Mouse (Mus musculus) heart, adult 18-20 months (tissue): Measurements from ENCODE around the gene Ccdc51. TPM values are rescaled to one million over a fixed set of nuclear protein-coding genes. Genes with fewer than 3 reads are reported as not detected.

Source experiments
- DNase-seq, 2 experiments: peaks; one replicate each; pipeline ENCODE4 v3.0.0; 2021 to 2022; ENCODE audit warnings: mixed read lengths in 1 of 2
- total RNA-seq, 2 experiments: library from RNA; stranded (reverse); gene quantifications; 2 replicates each; pipeline ENCODE4 v1.2.3; 2021

Ccdc51 gene
- total RNA-seq, 2 experiments from 2014 or later = 11.4 to 14.3 TPM

DNA sequence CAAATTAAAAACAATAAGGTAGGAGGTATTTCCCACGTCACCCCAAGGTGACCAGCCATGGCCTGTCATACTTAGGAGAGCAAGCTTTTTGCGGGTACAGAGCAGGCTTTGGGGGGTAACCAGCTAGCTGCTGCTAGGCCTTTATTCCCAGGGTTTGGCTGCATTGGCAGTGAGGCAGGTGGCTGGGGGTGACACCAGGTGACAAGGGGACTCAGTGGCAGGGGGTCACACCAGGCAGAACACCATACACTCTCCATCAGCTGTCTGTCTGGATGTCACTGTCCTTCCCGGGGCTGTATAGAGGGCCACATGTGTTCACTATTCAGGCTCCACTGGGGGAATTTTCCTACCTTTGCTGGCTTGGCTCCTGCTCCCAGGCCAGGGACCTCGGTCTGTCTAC lies 25.4 kb upstream of the Ccdc51 start:
- no peak for DNase-seq

DNA sequence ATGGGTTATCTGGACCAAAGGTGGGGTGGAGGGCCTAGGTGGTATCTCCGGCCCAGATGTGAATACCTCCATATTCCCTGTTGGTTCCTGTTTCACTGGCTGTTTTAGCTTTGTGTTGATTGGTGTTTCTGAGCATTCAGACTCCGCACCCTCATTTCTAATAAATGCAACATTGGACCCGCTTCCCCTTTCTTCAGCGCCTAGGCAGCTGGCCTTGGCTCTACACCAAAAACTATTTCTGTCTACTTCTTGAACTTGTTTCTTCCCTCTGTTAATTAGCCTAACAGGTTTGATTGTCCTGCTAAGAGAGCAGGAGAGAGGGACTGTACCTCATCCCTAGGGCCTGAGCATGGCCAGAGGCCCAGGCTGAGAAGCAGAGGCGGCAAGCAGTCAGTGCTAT lies 24.8 kb upstream of the Ccdc51 start:
- DNase-seq = peak in 1 of 2 experiments; percentile 60

DNA sequence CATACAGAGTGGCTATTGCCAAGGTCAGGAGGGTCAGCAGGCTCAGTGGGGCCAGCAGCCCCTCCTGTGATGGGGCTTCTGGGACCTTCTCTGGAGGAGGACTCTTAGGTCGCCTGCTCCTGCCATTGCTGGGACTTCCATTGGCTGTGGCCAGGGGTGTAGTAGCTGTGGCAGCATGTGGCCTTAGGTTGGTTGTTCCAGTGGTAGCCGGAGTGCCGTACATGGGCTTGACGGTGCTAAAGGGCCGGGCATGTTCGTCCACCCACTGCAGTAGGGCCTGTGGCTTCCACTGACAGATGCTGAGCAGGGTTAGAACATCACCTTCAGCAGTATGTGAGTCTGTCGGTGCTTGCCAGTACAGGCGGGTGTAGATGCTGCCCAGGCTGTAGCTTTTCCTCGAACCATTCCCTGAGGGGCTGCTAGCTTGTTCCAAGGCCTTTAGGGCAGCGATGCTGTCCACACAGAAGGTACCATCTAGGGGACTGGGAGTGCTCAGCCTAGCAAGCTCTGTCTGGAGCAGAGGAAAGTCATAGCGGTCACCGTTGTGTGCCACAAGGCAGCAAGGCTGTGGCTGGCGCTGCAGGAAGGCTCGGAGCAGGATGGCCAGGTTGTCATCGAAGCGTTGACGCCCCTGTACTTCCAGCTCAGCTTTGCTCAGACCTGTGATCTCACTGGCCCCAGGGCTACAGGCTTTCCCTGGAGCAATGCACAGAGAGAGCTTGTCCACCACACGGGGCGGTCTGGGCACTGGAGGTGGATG lies 24.1 kb upstream of the Ccdc51 start:
- DNase-seq = peak in 1 of 2 experiments; percentile 18

GRCm38 (mm10) chr9:109059136-109059903 lies 23.0 kb upstream of the Ccdc51 start, which contains the start of gene Trex1:
Trex1 (minus strand) TSS chr9:109059734.
- peak; percentile 93 to 96 for DNase-seq

GRCm38 (mm10) chr9:109060184-109060897 lies 22.0 kb upstream of the Ccdc51 start:
- no peak for DNase-seq

GRCm38 (mm10) chr9:109060898-109061295 lies 21.4 kb upstream of the Ccdc51 start:
- DNase-seq = no peak

GRCm38 (mm10) chr9:109068095-109068735 lies 14.1 kb upstream of the Ccdc51 start:
- no peak for DNase-seq

DNA sequence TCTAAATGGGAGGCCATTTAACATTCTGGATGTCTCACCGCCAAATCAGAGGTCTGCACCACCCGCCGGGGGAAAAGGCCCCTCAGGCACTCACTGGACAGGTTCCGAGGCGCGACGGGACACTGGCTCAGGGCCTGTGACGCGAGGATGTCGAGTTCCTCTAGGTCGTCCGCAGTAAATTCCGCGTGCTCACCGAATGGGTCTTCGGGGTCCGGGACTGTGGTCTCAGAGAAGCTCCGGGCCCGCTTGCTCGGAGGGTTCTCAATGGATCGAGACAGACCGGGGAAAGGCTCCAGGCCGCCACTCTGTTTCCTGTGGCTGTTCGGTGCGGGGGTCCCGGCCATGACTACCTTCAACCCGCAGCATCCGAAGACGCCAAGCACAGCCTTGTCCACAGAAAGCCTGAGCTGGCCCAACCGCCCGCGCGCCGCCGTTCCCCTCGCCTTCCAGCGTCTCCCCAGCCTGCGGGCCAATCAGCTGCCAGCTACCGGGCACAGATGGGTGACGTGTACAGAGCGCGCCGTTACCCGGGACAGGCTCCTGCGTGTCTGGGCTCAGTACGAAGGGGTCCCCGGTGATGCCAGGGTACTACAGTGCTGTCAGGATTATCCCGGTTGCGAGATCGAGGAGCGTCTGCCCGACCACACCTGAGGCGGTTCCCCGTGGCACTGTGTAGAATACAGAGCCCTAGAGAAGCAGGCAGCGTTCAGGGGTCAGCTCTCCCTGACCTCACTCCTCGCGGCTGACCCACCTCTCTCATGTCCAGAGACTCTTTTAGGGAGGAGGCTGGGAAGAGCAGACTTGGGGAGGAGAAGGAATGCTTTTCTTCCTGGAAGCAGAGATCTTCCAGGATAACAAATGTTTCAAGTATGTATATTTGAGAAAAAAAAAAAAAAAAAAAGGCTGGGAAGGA lies 8.4 kb upstream of the Ccdc51 start, which contains the start of gene Atrip:
Gene Atrip, minus strand, starts transcription at position 464 of the 913 bp plus-strand sequence.
- peak; percentile 93 to 94 for DNase-seq

DNA sequence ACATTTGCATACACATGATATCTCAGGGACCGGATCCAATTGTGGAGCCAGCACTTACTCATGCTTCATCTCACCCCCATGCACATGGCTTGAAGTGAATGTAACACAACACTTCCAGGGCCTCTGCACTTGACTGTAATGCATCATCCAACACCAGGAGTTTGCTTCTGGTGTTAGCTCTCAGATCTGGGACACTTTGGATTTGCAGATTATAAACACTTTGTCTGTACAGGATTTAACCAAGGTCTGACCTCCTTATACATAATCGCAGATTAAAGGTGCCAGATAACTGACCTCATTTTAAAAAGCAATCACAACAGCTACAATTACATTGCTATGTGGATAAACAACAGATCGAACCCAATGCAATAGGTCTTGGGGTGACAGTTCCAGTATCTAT lies 1.8 kb upstream of the Ccdc51 start:
- DNase-seq = no peak

DNA sequence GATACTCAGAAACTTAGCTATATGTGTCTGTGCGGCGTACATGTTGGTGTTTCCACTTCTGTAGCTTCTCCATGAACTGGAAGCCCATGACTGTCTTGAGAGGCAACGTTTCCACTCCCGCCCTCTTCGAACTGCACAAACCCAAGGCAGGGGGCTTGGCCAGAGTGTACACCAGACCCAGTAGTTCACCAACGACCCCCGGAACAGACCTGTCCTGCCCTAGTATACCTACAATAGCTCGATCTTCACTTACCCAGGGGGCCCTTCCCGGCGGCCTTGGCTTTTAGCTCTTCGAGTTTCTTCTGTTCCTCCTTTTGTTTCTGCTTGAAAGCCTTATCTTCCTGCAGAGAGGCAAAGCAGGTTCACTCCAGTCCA lies 557 bp upstream of the Ccdc51 start:
- DNase-seq = no peak

DNA sequence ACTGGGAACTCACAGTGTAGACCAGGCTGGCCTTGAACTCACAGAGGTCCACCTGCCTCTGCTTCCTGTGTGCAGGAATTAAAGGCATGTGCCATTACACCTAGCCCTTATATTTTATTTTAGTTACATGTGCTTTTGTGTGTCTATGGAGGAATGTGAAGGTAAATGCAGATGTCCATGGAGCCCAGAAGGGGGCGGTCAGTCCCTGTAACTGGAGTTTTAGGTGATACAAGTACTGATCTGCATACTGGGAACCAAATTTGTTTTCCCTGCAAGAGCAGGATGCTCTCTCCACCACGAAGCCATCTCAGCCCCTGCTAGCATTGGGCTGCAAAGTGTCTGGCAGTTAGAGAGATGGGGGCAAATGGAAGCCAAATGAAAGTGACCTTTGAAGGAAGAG lies 2.6 kb downstream of the Ccdc51 start:
- no peak for DNase-seq

DNA sequence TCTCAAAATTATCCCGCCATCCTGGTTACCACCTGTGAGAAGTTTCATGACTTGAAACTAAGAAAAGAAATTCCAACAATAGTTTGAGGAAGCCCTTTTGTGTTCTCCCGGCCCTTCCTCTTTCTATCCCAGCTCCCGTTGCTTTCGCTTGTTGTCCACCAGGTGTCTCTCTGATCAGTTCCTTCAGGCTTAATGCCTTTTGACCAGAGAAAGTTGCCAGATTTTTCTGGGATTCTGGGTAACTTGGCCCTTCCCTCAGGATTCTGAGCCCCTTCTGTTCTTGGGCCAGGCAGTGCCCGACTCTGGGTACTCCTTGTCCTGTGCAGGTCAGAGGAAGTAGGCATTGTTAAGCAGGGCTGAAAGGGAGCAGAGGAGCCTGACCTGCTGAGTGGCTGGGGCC lies 5.7 kb downstream of the Ccdc51 start:
- DNase-seq = peak; percentile 49 to 77

GRCm38 (mm10) chr9:109090446-109090845 lies 8.2 kb downstream of the Ccdc51 start:
- no peak for DNase-seq

DNA sequence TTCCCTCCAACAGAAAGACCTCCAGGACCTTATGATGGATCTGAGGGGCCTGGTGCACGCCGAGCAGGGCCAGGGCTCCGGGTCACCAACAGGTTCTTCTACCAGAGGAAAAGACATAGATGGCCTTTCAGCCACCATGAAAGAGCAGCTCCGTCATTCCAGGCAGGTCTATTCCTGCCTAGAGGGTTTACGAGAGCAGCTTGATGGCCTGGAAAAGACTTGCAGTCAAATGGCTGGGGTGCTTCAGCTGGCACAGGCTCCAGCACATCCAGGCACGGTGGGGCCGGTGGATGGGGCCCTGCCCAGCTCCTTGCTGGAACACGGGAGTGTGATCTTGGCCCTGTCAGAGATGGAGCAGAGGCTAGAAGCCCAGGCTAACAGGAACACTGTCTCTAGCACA lies 9.5 kb downstream of the Ccdc51 start:
- no peak for DNase-seq

DNA sequence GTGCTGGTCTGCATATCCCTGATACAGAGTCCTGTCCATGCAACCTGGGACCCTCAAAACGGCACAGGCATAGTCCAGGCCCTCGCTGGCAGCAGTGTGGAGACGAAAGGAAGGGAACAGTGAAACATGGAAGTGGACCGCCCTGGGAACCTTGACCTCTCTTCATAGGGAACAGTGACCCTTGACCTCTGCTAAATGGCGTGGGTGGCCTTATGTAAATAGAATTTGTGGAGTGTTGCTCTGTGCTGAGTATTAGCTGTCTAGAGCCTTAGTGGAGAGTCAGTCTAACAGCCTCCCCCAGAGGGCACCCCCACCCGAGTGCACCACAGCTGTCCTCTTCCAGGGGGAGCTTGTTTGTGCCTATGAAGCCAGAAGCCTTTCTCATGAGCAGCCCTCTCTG lies 10.5 kb downstream of the Ccdc51 start:
- no peak for DNase-seq

GRCm38 (mm10) chr9:109093786-109094552 lies 11.7 kb downstream of the Ccdc51 start:
- DNase-seq = peak; percentile 54

- no peak for DNase-seq
Measured at GRCm38 (mm10) chr9:109094553-109095136, 12.4 kb downstream of the Ccdc51 start.

DNA sequence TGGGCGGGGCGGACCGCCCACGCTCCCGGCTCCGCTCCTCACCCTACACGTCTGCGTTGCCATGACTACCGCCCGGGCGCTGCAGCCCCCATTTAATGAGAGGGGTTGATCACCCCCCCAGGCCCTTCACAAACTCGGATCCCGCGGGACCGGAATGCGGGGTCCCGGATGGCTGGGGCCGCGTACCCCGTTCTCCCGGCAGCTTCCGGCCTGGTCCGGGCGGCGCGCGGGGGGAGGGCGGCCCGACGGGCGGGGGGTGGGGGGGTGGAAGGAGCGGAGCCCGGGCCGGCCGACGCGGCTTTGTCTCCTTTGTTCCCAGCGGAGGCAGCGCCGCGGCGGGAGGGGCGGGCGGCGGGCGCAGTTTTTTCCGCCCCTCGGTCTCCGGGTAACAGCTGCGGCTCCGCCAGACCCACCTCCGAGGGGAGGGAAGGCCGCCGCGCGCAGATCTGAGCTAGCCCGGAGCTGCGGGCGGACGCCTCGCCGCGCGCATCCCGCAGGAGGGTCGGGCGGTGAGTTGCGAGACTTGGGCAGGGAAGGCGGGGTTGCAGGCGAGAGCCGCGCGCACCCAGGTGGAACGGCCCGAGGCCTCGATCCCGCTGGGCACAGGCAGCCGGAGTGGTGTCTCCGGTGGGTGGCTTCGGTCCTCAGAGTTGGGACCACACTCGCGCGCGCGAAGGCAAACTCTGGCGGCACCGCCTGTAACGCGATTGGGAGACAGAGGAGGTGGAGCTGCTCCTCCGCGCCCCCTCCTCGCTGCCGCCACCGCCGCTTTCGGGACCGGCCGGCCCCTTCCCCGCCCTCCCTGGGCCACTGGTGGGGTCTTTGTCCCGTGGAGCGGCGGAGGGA lies 13.1 kb downstream of the Ccdc51 start, which contains the start of gene Plxnb1:
Gene Plxnb1, plus strand, starts transcription at position 253 of the 846 bp plus-strand sequence.
- DNase-seq = peak; percentile 66 to 75

DNA sequence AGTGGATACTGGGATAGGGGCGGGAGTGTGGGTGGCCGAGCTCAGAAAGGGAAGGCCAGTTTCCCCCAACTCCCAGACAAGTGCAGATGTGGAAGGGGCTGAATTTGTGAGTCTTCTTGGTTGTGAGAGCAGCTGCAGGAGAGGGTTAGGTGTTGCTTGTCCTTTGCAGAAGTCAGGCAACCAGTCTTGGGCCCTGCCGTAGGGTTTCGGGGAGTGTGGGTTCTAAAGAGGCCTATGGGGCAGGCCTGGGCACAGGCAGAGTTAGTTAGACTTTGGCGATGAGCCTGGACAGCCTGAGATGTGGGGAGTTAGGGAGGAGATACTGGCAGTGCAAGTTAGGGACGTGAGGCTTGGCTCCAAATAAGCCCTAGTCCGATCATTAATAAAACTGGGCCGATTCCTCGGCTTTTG lies 14.0 kb downstream of the Ccdc51 start:
- DNase-seq = peak in 1 of 2 experiments; percentile 40
